Mouse (Mus musculus) heart, postnatal 0 days (tissue): ENCODE results near the gene Trem1. TPM values are rescaled to one million over a fixed set of nuclear protein-coding genes. Genes with fewer than 3 reads are reported as not detected.

Source experiments
- ATAC-seq: fragments of 200-750 bp; cut with Nextera tagmentation; 2 replicates; pipeline ENCODE4 v1.8.0; 2017; ENCODE audit warnings: low read depth, moderate number of reproducible peaks, moderate library complexity; ENCODE audit not compliant: insufficient read depth
- DNase-seq: peaks from one replicate; pipeline ENCODE4 v3.0.0-alpha.2; 2016; ENCODE audit warnings: low spot score
- H3K27ac ChIP-seq: fragments of 300-500 bp; sonication (generic); 2 replicates; pipeline ENCODE4 v1.5.1; 2014; ENCODE audit warnings: low read depth, mild to moderate bottlenecking
- H3K27me3 ChIP-seq: fragments of 300-500 bp; sonication (generic); 2 replicates; pipeline ENCODE4 v1.6.1; 2014; ENCODE audit warnings: low read length, mixed read lengths; ENCODE audit not compliant: control insufficient read depth, insufficient read depth
- H3K36me3 ChIP-seq: fragments of 300-500 bp; sonication (generic); replicated peaks from 2 replicates; pipeline ENCODE4 v1.6.1; 2014; ENCODE audit warnings: low read length, mixed read lengths; ENCODE audit not compliant: control insufficient read depth, insufficient read depth
- H3K4me1 ChIP-seq: fragments of 300-500 bp; sonication (generic); 2 replicates; pipeline ENCODE4 v1.6.1; 2014; ENCODE audit warnings: antibody characterized with exemption; ENCODE audit not compliant: control insufficient read depth, insufficient read depth
- H3K4me2 ChIP-seq: fragments of 300-500 bp; sonication (generic); 2 replicates; pipeline ENCODE4 v1.6.1; 2014; ENCODE audit warnings: low read depth, mild to moderate bottlenecking, low read length, moderate library complexity
- H3K4me3 ChIP-seq: fragments of 300-500 bp; sonication (generic); 2 replicates; pipeline ENCODE4 v1.5.1; 2014; ENCODE audit warnings: low read depth, low read length
- H3K9ac ChIP-seq: fragments of 300-500 bp; sonication (generic); replicated peaks from 2 replicates; pipeline ENCODE4 v1.6.1; 2014; ENCODE audit warnings: low read depth, low read length, mixed read lengths
- H3K9me3 ChIP-seq: fragments of 300-500 bp; sonication (generic); replicated peaks from 2 replicates; pipeline ENCODE4 v1.6.1; 2016; ENCODE audit warnings: low read length; ENCODE audit not compliant: control insufficient read depth
- CTCF ChIP-seq: IDR thresholded peaks from 2 replicates; pipeline ENCODE4 v1.5.1; 2016; ENCODE audit warnings: antibody characterized with exemption, control low read depth, low read depth
- EP300 ChIP-seq: IDR thresholded peaks from 2 replicates; pipeline ENCODE4 v1.6.1; 2016; ENCODE audit warnings: antibody characterized with exemption, low read depth
- WGBS: fragments of 180-500 bp; shearing (Covaris S2); extraction: QIAGEN DNeasy Blood & Tissue Kit; methylation state at CpG from one replicate; pipeline ENCODE4 v1.1.7; 2014; 5-methylcytosine and 5-hydroxymethylcytosine counted together
- polyA plus RNA-seq: library from polyadenylated mRNA; unstranded; fragments of >200 nt; fragmentation: Nextera tagmentation; extraction: Ambion mirVana; gene quantifications from 2 replicates; pipeline ENCODE4 v1.2.1, GENCODE M21; 2015
- total RNA-seq: library from RNA; depleted of rRNA; stranded (reverse); fragments of >200 nt; gene quantifications from 2 replicates; pipeline ENCODE4 v1.2.3, GENCODE M21; 2014; ENCODE audit warnings: low replicate concordance; rRNA removed

Gene Trem1
- total RNA-seq (1.6 TPM in 1 of 2 replicates, not detected in the other), polyA plus RNA-seq (0.04 TPM in 2 replicates)

DNA sequence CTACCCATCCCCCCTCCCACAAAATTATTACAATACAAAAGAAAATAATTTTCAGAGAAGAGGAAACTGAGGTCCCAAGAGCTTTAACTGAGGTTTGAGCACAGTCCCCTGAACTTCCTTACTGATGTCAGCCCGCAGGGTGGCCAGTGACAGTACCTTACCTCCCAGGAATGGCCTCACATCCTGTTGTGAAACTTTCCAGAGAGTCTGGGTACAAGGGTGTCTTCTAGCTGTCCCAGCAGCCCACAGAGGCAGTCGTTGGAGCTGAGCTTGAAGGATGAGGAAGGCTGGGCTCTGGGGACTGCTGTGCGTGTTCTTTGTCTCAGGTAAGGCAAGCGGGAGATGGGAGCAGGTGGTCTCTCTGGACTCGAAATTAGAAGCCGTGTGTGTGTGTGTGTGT, at the start of gene Trem1:
Trem1 (plus strand) TSS at position 251 of the 400 bp plus-strand sequence.
- ATAC-seq = no peak

DNA sequence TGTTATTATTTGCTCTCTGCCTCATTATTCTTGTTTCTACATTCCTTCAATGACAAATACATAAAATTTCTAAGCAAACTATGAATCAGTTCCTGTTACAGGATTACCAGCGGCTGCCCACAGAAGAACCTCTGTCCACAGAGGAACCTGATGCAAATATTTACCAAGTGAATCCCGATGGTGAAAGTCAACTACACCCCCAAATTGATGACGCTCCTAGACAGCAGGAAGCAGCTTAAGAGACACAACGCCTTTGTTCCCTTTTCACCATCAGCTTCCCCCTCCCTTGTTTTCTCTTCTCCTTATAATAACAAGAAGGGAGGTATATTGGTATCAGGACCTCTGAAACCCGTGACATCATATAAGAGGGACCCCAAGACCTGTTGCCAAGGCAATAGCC, 47.3 kb upstream of the Trem1 start:
- ATAC-seq = no peak
- Histone ChIP-seq H3K9me3 (no peaks in the 10 kb centered on the region), H3K36me3 (no peaks in the 10 kb centered on the region), H3K4me3 (no peak overlapping the region), H3K4me1 (no peaks in the 10 kb centered on the region), H3K27ac (no peak overlapping the region), H3K4me2 (no peak overlapping the region), H3K9ac (no peak overlapping the region), H3K27me3 (no peaks in the 10 kb centered on the region)
- WGBS = 65% methylated on average over 5 of the region's 5 CpGs
- no peak for DNase-seq
- TF ChIP-seq CTCF = no peak
- TF ChIP-seq EP300 = no peak

More for the DNA sequence above, at the start of gene Trem1:
- no peaks in the 10 kb centered on the region for H3K4me1 ChIP-seq
- TF ChIP-seq EP300 = no peak
- no peak for TF ChIP-seq CTCF
- no peaks in the 10 kb centered on the region for H3K36me3 ChIP-seq
- H3K27ac ChIP-seq = no peak within 1 kb of the TSS
- no peak within 1 kb of the TSS for H3K4me2 ChIP-seq
- no peak within 1 kb of the TSS for H3K9ac ChIP-seq
- H3K4me3 ChIP-seq = no peak within 1 kb of the TSS
- H3K27me3 ChIP-seq = no peaks in the 10 kb centered on the region
- no peak for DNase-seq
- no peaks in the 10 kb centered on the region for H3K9me3 ChIP-seq
- 67% methylated on average over 6 of the region's 6 CpGs for WGBS

DNA sequence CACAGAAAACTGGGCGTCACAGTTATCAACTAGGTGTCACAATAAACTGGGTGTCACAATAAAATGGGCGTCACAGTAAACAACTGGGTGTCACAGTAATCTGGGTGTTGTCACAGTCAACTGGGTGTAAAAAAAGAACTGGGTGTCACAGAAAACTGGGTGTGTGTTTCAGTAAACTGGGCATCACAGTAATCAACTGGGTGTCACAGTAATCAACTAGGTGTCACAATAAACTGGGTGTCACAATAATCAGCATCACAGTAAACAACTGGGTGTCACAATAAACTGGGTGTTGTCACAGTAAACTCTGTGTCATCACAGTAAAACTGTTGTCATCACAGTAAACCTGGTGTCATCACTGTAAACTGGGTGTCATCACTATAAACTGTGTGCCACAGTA, 40.2 kb upstream of the Trem1 start:
- TF ChIP-seq EP300 (no peak), CTCF (no peak)
- no peak overlapping the region for H3K4me2 ChIP-seq
- WGBS = 45% methylated on average over 2 of the region's 2 CpGs
- DNase-seq (no peak), ATAC-seq (no peak)
- no peak overlapping the region for H3K27ac ChIP-seq
- no peaks in the 10 kb centered on the region for H3K9me3 ChIP-seq
- H3K4me1 ChIP-seq = no peaks in the 10 kb centered on the region
- no peaks in the 10 kb centered on the region for H3K36me3 ChIP-seq
- H3K4me3 ChIP-seq = no peak overlapping the region
- H3K27me3 ChIP-seq = no peaks in the 10 kb centered on the region
- H3K9ac ChIP-seq = no peak overlapping the region

DNA sequence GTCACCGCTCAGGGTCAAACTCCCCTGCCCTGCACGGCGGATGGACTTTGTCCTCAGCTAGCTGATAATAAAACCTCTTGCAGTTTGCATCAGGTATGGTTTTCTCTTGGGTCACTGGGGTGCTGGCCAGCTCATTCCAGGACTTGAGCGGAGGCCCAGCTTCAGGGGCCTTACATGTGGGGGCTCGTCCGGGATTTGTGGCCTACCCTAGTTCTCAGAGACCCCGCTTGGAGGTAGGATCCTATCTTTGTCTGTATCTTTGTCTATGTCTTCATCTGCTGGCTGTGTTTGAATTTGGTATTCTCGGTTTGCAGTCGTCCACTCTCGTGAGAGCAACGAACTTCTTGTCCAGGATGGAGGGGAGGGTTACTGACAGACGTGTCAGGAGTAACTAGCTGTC, 29.5 kb upstream of the Trem1 start:
- Histone ChIP-seq H3K36me3 (no peaks in the 10 kb centered on the region), H3K9me3 (peaks cover 12% of the 10 kb centered on the region), H3K9ac (no peak overlapping the region), H3K4me3 (no peak overlapping the region), H3K4me2 (no peak overlapping the region), H3K27me3 (no peaks in the 10 kb centered on the region), H3K4me1 (no peaks in the 10 kb centered on the region), H3K27ac (no peak overlapping the region)
- no peak for ATAC-seq
- WGBS = 89% methylated on average over 12 of the region's 12 CpGs
- no peak for DNase-seq
- no peak for TF ChIP-seq CTCF
- no peak for TF ChIP-seq EP300

DNA sequence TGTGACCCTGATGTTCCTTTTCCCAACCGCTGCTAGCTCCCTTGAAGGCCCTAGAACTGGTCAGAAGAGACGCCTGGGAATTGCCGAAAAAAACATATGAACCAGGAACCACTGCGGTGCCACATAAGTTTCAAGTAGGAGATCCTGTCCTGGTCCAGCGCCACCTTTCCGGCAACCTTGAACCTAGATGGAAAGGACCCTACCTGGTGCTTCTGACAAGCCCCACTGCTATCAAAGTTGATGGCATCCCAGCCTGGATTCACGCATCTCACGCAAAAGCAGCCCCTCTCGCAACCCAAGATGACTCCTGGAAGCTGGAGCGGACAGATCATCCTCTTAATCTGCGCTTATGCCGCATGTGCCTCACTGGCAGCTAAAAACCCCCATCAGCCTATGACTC, 20.0 kb upstream of the Trem1 start:
- ATAC-seq (no peak), DNase-seq (no peak)
- Histone ChIP-seq H3K27me3 (no peaks in the 10 kb centered on the region), H3K9me3 (no peaks in the 10 kb centered on the region), H3K27ac (no peak overlapping the region), H3K4me3 (no peak overlapping the region), H3K9ac (no peak overlapping the region), H3K4me1 (no peaks in the 10 kb centered on the region), H3K4me2 (no peak overlapping the region), H3K36me3 (no peaks in the 10 kb centered on the region)
- TF ChIP-seq EP300 = no peak
- no peak for TF ChIP-seq CTCF
- WGBS = 92% methylated on average over 12 of the region's 12 CpGs

DNA sequence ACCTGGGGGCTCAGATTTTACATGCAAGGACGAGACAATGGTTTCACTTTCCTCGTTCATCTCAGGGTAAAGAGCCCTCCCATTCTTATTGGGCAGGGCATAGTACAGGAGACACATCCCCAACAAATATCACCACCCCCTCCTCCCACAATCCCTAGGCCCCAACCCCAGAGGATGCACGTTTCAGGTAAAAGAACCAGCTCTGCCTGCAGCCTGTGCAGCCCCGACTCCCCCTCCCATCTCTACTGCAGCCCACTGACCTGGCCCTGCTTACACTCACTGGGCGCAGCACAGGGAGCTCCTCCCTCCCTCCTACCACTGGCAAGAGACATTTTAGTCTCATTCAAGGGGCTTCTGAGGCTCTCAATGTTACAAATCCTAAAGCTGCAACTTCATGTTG, 19.1 kb upstream of the Trem1 start:
- no peaks in the 10 kb centered on the region for H3K9me3 ChIP-seq
- 68% methylated on average over 5 of the region's 5 CpGs for WGBS
- no peak overlapping the region for H3K27ac ChIP-seq
- DNase-seq = no peak
- H3K36me3 ChIP-seq = no peaks in the 10 kb centered on the region
- no peak for TF ChIP-seq EP300
- TF ChIP-seq CTCF = no peak
- H3K4me2 ChIP-seq = no peak overlapping the region
- no peaks in the 10 kb centered on the region for H3K27me3 ChIP-seq
- no peak overlapping the region for H3K4me3 ChIP-seq
- H3K4me1 ChIP-seq = no peaks in the 10 kb centered on the region
- ATAC-seq = no peak
- no peak overlapping the region for H3K9ac ChIP-seq
